Mouse (Mus musculus): ENCODE measurements at regions not wholly inside any gene's neighbourhood (a gene's known extent, or its start where the extent isn't known, plus 50 kb on each side); places are given as distances from the start of the nearest gene placed in this dataset.
A peak's percentile ranks its signal among the peaks of the same experiment; 100 is the strongest.

- Histone ChIP-seq H3K4me3 (replicated peaks; ENCODE audit: low read length) (peak overlapping the region; percentile 48), H3K9me3 (ENCODE audit: control insufficient read depth, low read length) (no peaks in the 10 kb centered on the region), H3K27ac (replicated peaks; ENCODE audit: low read depth, low read length) (no peak overlapping the region), H3K9ac (ENCODE audit: low read depth, low read length, severe bottlenecking) (peak overlapping the region; percentile 54), H3K27me3 (ENCODE audit: control insufficient read depth, insufficient read depth, low read length) (peaks cover 25% of the 10 kb centered on the region), H3K36me3 (ENCODE audit: control insufficient read depth, insufficient read depth, low read length) (no peaks in the 10 kb centered on the region), H3K4me2 (replicated peaks; ENCODE audit: low read depth, low read length, severe bottlenecking) (peak overlapping the region; percentile 79), H3K4me1 (ENCODE audit: control insufficient read depth, insufficient read depth, low read length) (no peaks in the 10 kb centered on the region)
- TF ChIP-seq POLR2A (IDR thresholded peaks at IDR 0.05; ENCODE audit: borderline replicate concordance, extremely low read depth, insufficient read depth, insufficient read length), result no peak
- DNase-seq (ENCODE audit: low spot score) (peak; percentile 84), ATAC-seq (ENCODE audit: low FRiP score, low read depth) (peak; percentile 76; the same call in 1 of the 2 replicates)
- WGBS, result 1% methylated on average over 40 of the region's 40 CpGs
Observed at GRCm38 (mm10) chr4:89524260-89525200, 154.7 kb upstream of the Dmrta1 start.

- no peak for TF ChIP-seq POLR2A (IDR thresholded peaks at IDR 0.05; ENCODE audit: borderline replicate concordance, extremely low read depth, insufficient read depth, insufficient read length)
- no peaks in the 10 kb centered on the region for H3K36me3 ChIP-seq (ENCODE audit: control insufficient read depth, insufficient read depth, low read length)
- DNase-seq (ENCODE audit: low spot score), result no peak
- H3K27me3 ChIP-seq (ENCODE audit: control insufficient read depth, insufficient read depth, low read length), result peaks cover 25% of the 10 kb centered on the region
- H3K4me3 ChIP-seq (replicated peaks; ENCODE audit: low read length), result peak overlapping the region; percentile 48
- H3K4me1 ChIP-seq (ENCODE audit: control insufficient read depth, insufficient read depth, low read length), result no peaks in the 10 kb centered on the region
- H3K9ac ChIP-seq (ENCODE audit: low read depth, low read length, severe bottlenecking), result no peak overlapping the region
- peak overlapping the region; percentile 79 for H3K4me2 ChIP-seq (replicated peaks; ENCODE audit: low read depth, low read length, severe bottlenecking)
- 5% methylated on average over 10 of the region's 10 CpGs for WGBS
- no peaks in the 10 kb centered on the region for H3K9me3 ChIP-seq (ENCODE audit: control insufficient read depth, low read length)
- no peak for ATAC-seq (ENCODE audit: low FRiP score, low read depth)
- H3K27ac ChIP-seq (replicated peaks; ENCODE audit: low read depth, low read length), result no peak overlapping the region
Observed at GRCm38 (mm10) chr4:89523423-89524259, 155.6 kb upstream of the Dmrta1 start.

GRCm38 (mm10) chr4:89518027-89518426 is 161.2 kb upstream of the Dmrta1 start:
- 44% methylated on average over 3 of the region's 3 CpGs for WGBS
- H3K4me3 ChIP-seq (replicated peaks; ENCODE audit: low read length), result no peak overlapping the region
- H3K4me1 ChIP-seq (ENCODE audit: control insufficient read depth, insufficient read depth, low read length), result no peaks in the 10 kb centered on the region
- H3K27ac ChIP-seq (replicated peaks; ENCODE audit: low read depth, low read length), result no peak overlapping the region
- DNase-seq (ENCODE audit: low spot score), result no peak
- ATAC-seq (ENCODE audit: low FRiP score, low read depth), result no peak
- no peak overlapping the region for H3K4me2 ChIP-seq (replicated peaks; ENCODE audit: low read depth, low read length, severe bottlenecking)
- 0 out of 2 replicates have a peak, but pooled peaks cover 4% of the 10 kb centered on the region for H3K27me3 ChIP-seq (ENCODE audit: control insufficient read depth, insufficient read depth, low read length)
- TF ChIP-seq POLR2A (IDR thresholded peaks at IDR 0.05; ENCODE audit: borderline replicate concordance, extremely low read depth, insufficient read depth, insufficient read length), result no peak
- no peak overlapping the region for H3K9ac ChIP-seq (ENCODE audit: low read depth, low read length, severe bottlenecking)
- H3K36me3 ChIP-seq (ENCODE audit: control insufficient read depth, insufficient read depth, low read length), result no peaks in the 10 kb centered on the region
- H3K9me3 ChIP-seq (ENCODE audit: control insufficient read depth, low read length), result no peaks in the 10 kb centered on the region

GRCm38 (mm10) chr4:89515823-89516411 is 163.3 kb upstream of the Dmrta1 start:
- no peaks in the 10 kb centered on the region for H3K4me1 ChIP-seq (ENCODE audit: control insufficient read depth, insufficient read depth, low read length)
- H3K27ac ChIP-seq (replicated peaks; ENCODE audit: low read depth, low read length), result no peak overlapping the region
- DNase-seq (ENCODE audit: low spot score) (no peak), ATAC-seq (ENCODE audit: low FRiP score, low read depth) (no peak)
- H3K4me3 ChIP-seq (replicated peaks; ENCODE audit: low read length), result no peak overlapping the region
- H3K4me2 ChIP-seq (replicated peaks; ENCODE audit: low read depth, low read length, severe bottlenecking), result no peak overlapping the region
- H3K36me3 ChIP-seq (ENCODE audit: control insufficient read depth, insufficient read depth, low read length), result no peaks in the 10 kb centered on the region
- TF ChIP-seq POLR2A (IDR thresholded peaks at IDR 0.05; ENCODE audit: borderline replicate concordance, extremely low read depth, insufficient read depth, insufficient read length), result no peak
- no peaks in the 10 kb centered on the region for H3K27me3 ChIP-seq (ENCODE audit: control insufficient read depth, insufficient read depth, low read length)
- WGBS, result 28% methylated on average over 7 of the region's 7 CpGs
- H3K9ac ChIP-seq (ENCODE audit: low read depth, low read length, severe bottlenecking), result no peak overlapping the region
- H3K9me3 ChIP-seq (ENCODE audit: control insufficient read depth, low read length), result no peaks in the 10 kb centered on the region

- WGBS, result 85% methylated on average over 7 of the region's 7 CpGs
- ATAC-seq (ENCODE audit: low FRiP score, low read depth) (no peak), DNase-seq (ENCODE audit: low spot score) (no peak)
- no peak overlapping the region for H3K27ac ChIP-seq (replicated peaks; ENCODE audit: low read depth, low read length)
- no peak overlapping the region for H3K4me2 ChIP-seq (replicated peaks; ENCODE audit: low read depth, low read length, severe bottlenecking)
- no peaks in the 10 kb centered on the region for H3K4me1 ChIP-seq (ENCODE audit: control insufficient read depth, insufficient read depth, low read length)
- H3K36me3 ChIP-seq (ENCODE audit: control insufficient read depth, insufficient read depth, low read length), result no peaks in the 10 kb centered on the region
- no peak overlapping the region for H3K4me3 ChIP-seq (replicated peaks; ENCODE audit: low read length)
- H3K9ac ChIP-seq (ENCODE audit: low read depth, low read length, severe bottlenecking), result no peak overlapping the region
- no peaks in the 10 kb centered on the region for H3K9me3 ChIP-seq (ENCODE audit: control insufficient read depth, low read length)
- H3K27me3 ChIP-seq (ENCODE audit: control insufficient read depth, insufficient read depth, low read length), result no peaks in the 10 kb centered on the region
- no peak for TF ChIP-seq POLR2A (IDR thresholded peaks at IDR 0.05; ENCODE audit: borderline replicate concordance, extremely low read depth, insufficient read depth, insufficient read length)
Observed at GRCm38 (mm10) chr4:89514981-89515380, 164.3 kb upstream of the Dmrta1 start.
